Mouse (Mus musculus) forebrain, embryonic 16.5 days (tissue): ENCODE results near the gene Ppard. TPM values are rescaled to one million over a fixed set of nuclear protein-coding genes. Genes with fewer than 3 reads are reported as not detected.

Experiments
- ATAC-seq: fragments of 200-750 bp; cut with Nextera tagmentation; 2 replicates; pipeline ENCODE4 v1.8.0; 2017; ENCODE audit warnings: mild to moderate bottlenecking, moderate library complexity
- H3K27ac ChIP-seq: fragments of 300-500 bp; sonication (generic); 2 replicates; pipeline ENCODE4 v1.5.1; 2014; ENCODE audit warnings: low read length, control low read depth
- H3K27me3 ChIP-seq: fragments of 300-500 bp; sonication (generic); replicated peaks from 2 replicates; pipeline ENCODE4 v1.6.1; 2014; ENCODE audit warnings: low read length; ENCODE audit not compliant: control insufficient read depth, insufficient read depth
- H3K36me3 ChIP-seq: fragments of 300-500 bp; sonication (generic); 2 replicates; pipeline ENCODE4 v1.6.1; 2014; ENCODE audit not compliant: control insufficient read depth, insufficient read depth
- H3K4me1 ChIP-seq: fragments of 300-500 bp; sonication (generic); replicated peaks from 2 replicates; pipeline ENCODE4 v1.6.1; 2014; ENCODE audit warnings: low read length; ENCODE audit not compliant: control insufficient read depth, insufficient read depth
- H3K4me2 ChIP-seq: fragments of 300-500 bp; sonication (generic); 2 replicates; pipeline ENCODE4 v1.6.1; 2014; ENCODE audit warnings: mild to moderate bottlenecking, low read length, control low read depth
- H3K4me3 ChIP-seq: fragments of 300-500 bp; sonication (generic); replicated peaks from 2 replicates; pipeline ENCODE4 v1.5.1; 2014; ENCODE audit warnings: mild to moderate bottlenecking, low read length, control low read depth
- H3K9ac ChIP-seq: fragments of 300-500 bp; sonication (generic); replicated peaks from 2 replicates; pipeline ENCODE4 v1.6.1; 2014; ENCODE audit warnings: low read depth, low read length, control low read depth
- H3K9me3 ChIP-seq: fragments of 300-500 bp; sonication (generic); 2 replicates; pipeline ENCODE4 v1.6.1; 2016; ENCODE audit warnings: low read length; ENCODE audit not compliant: control insufficient read depth
- WGBS: fragments of 180-500 bp; shearing (Covaris S2); extraction: QIAGEN DNeasy Blood & Tissue Kit; methylation state at CpG from one replicate; pipeline ENCODE4 v1.1.7; 2014; 5-methylcytosine and 5-hydroxymethylcytosine counted together
- polyA plus RNA-seq: library from polyadenylated mRNA; unstranded; fragments of >200 nt; fragmentation: Nextera tagmentation; extraction: Ambion mirVana; gene quantifications from 2 replicates; pipeline ENCODE4 v1.2.1, GENCODE M21; 2015

Ppard gene
- polyA plus RNA-seq, 1 experiment from 2014 or later: 1.3 TPM

- peaks cover 9% of the 10 kb centered on the region; the same call in 1 of the 2 replicates for H3K36me3 ChIP-seq
- H3K27ac ChIP-seq: no peak overlapping the region
- H3K9ac ChIP-seq: no peak overlapping the region
- no peak for ATAC-seq
- H3K4me2 ChIP-seq: no peak overlapping the region
- no peaks in the 10 kb centered on the region for H3K27me3 ChIP-seq
- WGBS: 94% methylated on average over 8 of the region's 8 CpGs
- no peaks in the 10 kb centered on the region for H3K4me1 ChIP-seq
- no peaks in the 10 kb centered on the region for H3K9me3 ChIP-seq
- H3K4me3 ChIP-seq: no peak overlapping the region
Observed at GRCm38 (mm10) chr17:28205443-28205842, 27.1 kb upstream of the Ppard start.

- Histone ChIP-seq H3K27ac (no peak overlapping the region), H3K9ac (no peak overlapping the region), H3K36me3 (peaks cover 3% of the 10 kb centered on the region; the same call in 1 of the 2 replicates), H3K4me2 (no peak overlapping the region), H3K4me3 (no peak overlapping the region), H3K27me3 (no peaks in the 10 kb centered on the region), H3K4me1 (no peaks in the 10 kb centered on the region), H3K9me3 (no peaks in the 10 kb centered on the region)
- no peak for ATAC-seq
- 74% methylated on average over 8 of the region's 8 CpGs for WGBS
Observed at GRCm38 (mm10) chr17:28207092-28207491, 25.4 kb upstream of the Ppard start.

GRCm38 (mm10) chr17:28207591-28208313 is 24.7 kb upstream of the Ppard start, which contains the start of gene Def6:
Gene Def6, plus strand, starts transcription at chr17:28207778.
- no peaks in the 10 kb centered on the region for H3K9me3 ChIP-seq
- peaks cover 3% of the 10 kb centered on the region; the same call in 1 of the 2 replicates for H3K36me3 ChIP-seq
- peak within 1 kb of the TSS; percentile 16; the same call in 1 of the 2 replicates for H3K4me2 ChIP-seq
- WGBS: 27% methylated on average over 26 of the region's 26 CpGs
- no peaks in the 10 kb centered on the region for H3K4me1 ChIP-seq
- no peak within 1 kb of the TSS for H3K9ac ChIP-seq
- H3K27ac ChIP-seq: no peak within 1 kb of the TSS
- H3K4me3 ChIP-seq: peak within 1 kb of the TSS; percentile 0; the same call in 1 of the 2 replicates
- ATAC-seq: no peak
- no peaks in the 10 kb centered on the region for H3K27me3 ChIP-seq

GRCm38 (mm10) chr17:28208314-28208612 is 24.2 kb upstream of the Ppard start:
- no peak overlapping the region for H3K27ac ChIP-seq
- no peaks in the 10 kb centered on the region for H3K27me3 ChIP-seq
- ATAC-seq: no peak
- 89% methylated on average over 8 of the region's 8 CpGs for WGBS
- H3K9ac ChIP-seq: no peak overlapping the region
- no peak overlapping the region for H3K4me2 ChIP-seq
- no peaks in the 10 kb centered on the region for H3K36me3 ChIP-seq
- no peaks in the 10 kb centered on the region for H3K9me3 ChIP-seq
- no peak overlapping the region; the same call in 1 of the 2 replicates for H3K4me3 ChIP-seq
- H3K4me1 ChIP-seq: no peaks in the 10 kb centered on the region

GRCm38 (mm10) chr17:28209457-28210110 is 22.9 kb upstream of the Ppard start:
- no peak overlapping the region for H3K27ac ChIP-seq
- no peak for ATAC-seq
- 77% methylated on average over 4 of the region's 4 CpGs for WGBS
- H3K27me3 ChIP-seq: no peaks in the 10 kb centered on the region
- no peaks in the 10 kb centered on the region for H3K9me3 ChIP-seq
- no peak overlapping the region for H3K9ac ChIP-seq
- H3K4me1 ChIP-seq: no peaks in the 10 kb centered on the region
- no peak overlapping the region for H3K4me3 ChIP-seq
- no peak overlapping the region for H3K4me2 ChIP-seq
- H3K36me3 ChIP-seq: no peaks in the 10 kb centered on the region

- ATAC-seq: no peak
- H3K4me3 ChIP-seq: no peak overlapping the region
Observed at GRCm38 (mm10) chr17:28211921-28212341, 20.6 kb upstream of the Ppard start.

GRCm38 (mm10) chr17:28212391-28212790 is 20.1 kb upstream of the Ppard start:
- ATAC-seq: no peak

More at GRCm38 (mm10) chr17:28211921-28212341, 20.6 kb upstream of the Ppard start:
- H3K27ac ChIP-seq: no peak overlapping the region
- H3K4me2 ChIP-seq: no peak overlapping the region
- H3K36me3 ChIP-seq: no peaks in the 10 kb centered on the region
- H3K4me1 ChIP-seq: no peaks in the 10 kb centered on the region
- WGBS: 74% methylated on average over 6 of the region's 6 CpGs
- H3K9ac ChIP-seq: no peak overlapping the region
- no peaks in the 10 kb centered on the region for H3K9me3 ChIP-seq
- H3K27me3 ChIP-seq: no peaks in the 10 kb centered on the region

GRCm38 (mm10) chr17:28213236-28213635 is 19.3 kb upstream of the Ppard start:
- WGBS: 36% methylated on average over 4 of the region's 4 CpGs
- Histone ChIP-seq H3K4me2 (no peak overlapping the region), H3K4me1 (no peaks in the 10 kb centered on the region), H3K27ac (no peak overlapping the region), H3K9ac (no peak overlapping the region), H3K4me3 (no peak overlapping the region), H3K27me3 (no peaks in the 10 kb centered on the region), H3K36me3 (no peaks in the 10 kb centered on the region), H3K9me3 (no peaks in the 10 kb centered on the region)
- no peak for ATAC-seq

More at GRCm38 (mm10) chr17:28212391-28212790, 20.1 kb upstream of the Ppard start:
- Histone ChIP-seq H3K27me3 (no peaks in the 10 kb centered on the region), H3K9me3 (no peaks in the 10 kb centered on the region), H3K27ac (no peak overlapping the region), H3K4me1 (no peaks in the 10 kb centered on the region), H3K9ac (no peak overlapping the region), H3K36me3 (no peaks in the 10 kb centered on the region), H3K4me3 (no peak overlapping the region), H3K4me2 (no peak overlapping the region)
- WGBS: 74% methylated on average over 9 of the region's 9 CpGs

GRCm38 (mm10) chr17:28216791-28217190 is 15.7 kb upstream of the Ppard start:
- Histone ChIP-seq H3K4me3 (no peak overlapping the region), H3K9me3 (no peaks in the 10 kb centered on the region), H3K27me3 (no peaks in the 10 kb centered on the region), H3K4me1 (no peaks in the 10 kb centered on the region), H3K27ac (no peak overlapping the region), H3K4me2 (no peak overlapping the region), H3K36me3 (no peaks in the 10 kb centered on the region), H3K9ac (no peak overlapping the region)
- ATAC-seq: no peak
- WGBS: 87% methylated on average over 9 of the region's 9 CpGs
